Mouse (Mus musculus) cerebellum, adult (tissue): ENCODE data around the gene Rad51b.

ENCODE experiments used
- ATAC-seq: cut with Nextera tagmentation; 2 replicates; pipeline ENCODE4 v1.9.2; 2017; ENCODE audit warnings: mild to moderate bottlenecking, moderate library complexity, mixed read lengths; ENCODE audit not compliant: insufficient number of reproducible peaks, low FRiP score, low TSS enrichment

Gene Rad51b

GRCm38 (mm10) chr12:79512205-79512886 is 215.3 kb downstream of the Rad51b start:
- ATAC-seq = no peak

GRCm38 (mm10) chr12:79512982-79513681 is 216.1 kb downstream of the Rad51b start:
- ATAC-seq = no peak

GRCm38 (mm10) chr12:79514680-79515079 is 217.6 kb downstream of the Rad51b start:
- no peak for ATAC-seq

GRCm38 (mm10) chr12:79522374-79522773 is 225.3 kb downstream of the Rad51b start:
- no peak for ATAC-seq

GRCm38 (mm10) chr12:79524941-79525871 is 228.1 kb downstream of the Rad51b start:
- no peak for ATAC-seq

GRCm38 (mm10) chr12:79525872-79526271 is 228.8 kb downstream of the Rad51b start:
- no peak for ATAC-seq

- ATAC-seq = no peak
Measured at GRCm38 (mm10) chr12:79527222-79527621, 230.1 kb downstream of the Rad51b start.

- ATAC-seq = no peak
Measured at GRCm38 (mm10) chr12:79530275-79530902, 233.3 kb downstream of the Rad51b start.

GRCm38 (mm10) chr12:79531809-79532798 is 235.0 kb downstream of the Rad51b start:
- ATAC-seq = no peak

GRCm38 (mm10) chr12:79534778-79535177 is 237.7 kb downstream of the Rad51b start:
- no peak for ATAC-seq

- ATAC-seq = no peak
Measured at GRCm38 (mm10) chr12:79535532-79536437, 238.7 kb downstream of the Rad51b start.

GRCm38 (mm10) chr12:79540176-79540575 is 243.1 kb downstream of the Rad51b start:
- no peak for ATAC-seq

GRCm38 (mm10) chr12:79541581-79541980 is 244.5 kb downstream of the Rad51b start:
- no peak for ATAC-seq

GRCm38 (mm10) chr12:79545063-79545462 is 248.0 kb downstream of the Rad51b start:
- no peak for ATAC-seq

- ATAC-seq = no peak
Measured at GRCm38 (mm10) chr12:79547556-79547955, 250.5 kb downstream of the Rad51b start.

- no peak for ATAC-seq
Measured at GRCm38 (mm10) chr12:79548607-79549330, 251.7 kb downstream of the Rad51b start.

- no peak for ATAC-seq
Measured at GRCm38 (mm10) chr12:79550049-79550682, 253.1 kb downstream of the Rad51b start.
